Mouse (Mus musculus) heart, adult 2 months (tissue): ENCODE measurements at regions not wholly inside any gene's neighbourhood (a gene's known extent, or its start where the extent isn't known, plus 50 kb on each side); places are given as distances from the start of the nearest gene placed in this dataset.

Experiments used
- CTCF ChIP-seq: fragments of 200-600 bp; IDR thresholded peaks from 2 replicates; pipeline ENCODE4 v1.8.1; 2022; ENCODE audit warnings: antibody characterized with exemption, mild to moderate bottlenecking, moderate library complexity
- POLR2A ChIP-seq: fragments of 200-500 bp; IDR thresholded peaks from 2 replicates; pipeline ENCODE4 v1.6.1; 2011; ENCODE audit warnings: mild to moderate bottlenecking, low read depth, low read length, control low read depth; ENCODE audit not compliant: insufficient read depth

DNA sequence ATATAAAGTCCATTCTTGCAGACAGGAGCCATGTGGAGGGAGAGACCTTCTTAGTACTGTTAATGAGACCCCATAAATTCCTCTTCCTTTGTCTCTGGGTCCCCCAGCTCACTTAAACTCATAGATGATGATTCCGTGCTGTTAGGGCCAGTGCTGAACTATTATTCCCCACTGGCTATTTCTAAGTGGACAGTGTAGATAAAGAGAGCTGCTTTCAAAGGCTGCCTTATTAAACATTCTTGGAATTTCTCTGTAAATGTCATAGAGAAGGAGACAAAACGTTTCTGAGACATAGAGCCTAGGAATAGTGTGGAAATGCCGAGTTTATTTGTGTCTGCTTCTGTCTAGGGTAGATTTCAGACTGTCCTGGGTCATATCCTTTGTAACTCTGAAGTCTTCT is 209.5 kb upstream of the Unc93a2 start:
- TF ChIP-seq POLR2A (no peak), CTCF (no peak)
